Mouse (Mus musculus): ENCODE measurements around the gene Acot11.
"Not testable (repeated sequence)": the region's sequence is repeated elsewhere in the genome, so short reads cannot be mapped to it uniquely, and the experiment has no call there.

Gene Acot11

DNA sequence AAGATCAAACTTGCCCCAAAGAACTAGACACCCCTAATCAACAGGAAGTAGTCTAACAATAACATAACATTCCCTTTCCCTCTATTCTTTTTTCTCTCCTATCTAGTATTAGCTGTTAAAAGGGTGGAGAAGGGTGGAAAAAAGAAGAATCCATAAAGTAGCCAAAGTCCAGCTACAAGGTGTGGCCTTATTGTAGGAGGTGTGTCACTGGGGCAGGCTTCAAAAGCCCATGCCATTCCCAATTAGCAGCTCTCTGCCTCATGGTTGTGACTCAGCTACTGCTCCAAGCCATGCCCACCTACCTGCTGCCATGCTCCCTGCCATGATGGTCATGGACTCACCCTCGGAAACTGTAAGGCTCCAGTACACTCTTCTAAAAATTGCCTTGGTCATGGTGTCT is 32.2 kb downstream of the Acot11 start:
- no peak for DNase-seq

- no peak for DNase-seq
Measured at GRCm38 (mm10) chr4:106769306-106769705, 35.5 kb downstream of the Acot11 start.

GRCm38 (mm10) chr4:106764166-106764565 is 40.6 kb downstream of the Acot11 start:
- no peak for DNase-seq

GRCm38 (mm10) chr4:106751726-106752125 is 53.1 kb downstream of the Acot11 start:
- no peak for DNase-seq

GRCm38 (mm10) chr4:106749699-106750098 is 55.1 kb downstream of the Acot11 start:
- peak; percentile 35 for DNase-seq

GRCm38 (mm10) chr4:106747001-106747580 is 57.7 kb downstream of the Acot11 start:
- DNase-seq = no peak

DNA sequence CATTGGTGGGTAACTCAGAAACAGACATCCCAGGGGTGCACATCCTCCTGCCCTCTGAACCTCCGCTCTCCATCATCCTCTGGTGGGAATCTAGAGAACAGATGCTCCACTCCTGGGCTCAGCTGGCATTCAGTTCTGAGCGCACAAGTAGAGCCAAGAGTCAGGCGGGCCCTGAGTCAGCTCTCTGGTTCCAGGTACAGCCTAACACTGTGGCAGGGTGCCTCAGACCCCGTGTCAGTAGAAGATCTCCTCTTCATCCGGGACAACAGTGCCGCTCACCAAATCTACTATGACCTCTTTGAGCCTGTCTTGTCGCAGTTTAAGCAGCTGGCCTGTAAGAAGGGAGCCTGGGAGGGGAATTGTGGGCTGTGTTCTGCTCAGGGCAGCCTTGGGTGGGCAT is 58.9 kb downstream of the Acot11 start:
- DNase-seq = no peak

DNA sequence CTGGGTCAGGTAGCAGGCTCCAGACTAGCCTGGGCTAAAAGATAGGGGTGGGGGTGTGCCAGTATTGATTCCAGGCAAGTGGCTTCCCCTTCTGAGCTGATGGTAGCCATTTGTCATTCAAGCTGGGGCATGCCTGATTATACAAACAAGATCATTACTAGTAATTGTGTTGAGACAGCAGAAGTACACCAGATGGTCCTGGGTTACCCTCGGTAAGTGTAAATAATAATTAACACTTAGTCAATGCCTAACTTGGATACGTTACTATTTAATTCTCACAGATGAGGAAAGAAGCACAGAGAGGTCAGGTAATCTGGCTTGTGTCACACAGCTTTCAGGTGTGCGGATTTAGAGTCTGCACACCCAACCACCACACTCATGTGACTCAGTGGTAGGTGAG is 66.9 kb downstream of the Acot11 start:
- DNase-seq = peak; percentile 42

- not testable (repeated sequence) for DNase-seq
Measured at GRCm38 (mm10) chr4:106736884-106737283, 67.9 kb downstream of the Acot11 start.

GRCm38 (mm10) chr4:106733636-106734035 is 71.2 kb downstream of the Acot11 start, which contains the start of gene Fam151a:
Gene Fam151a, plus strand, starts transcription at chr4:106733889.
- peak; percentile 71 for DNase-seq

- DNase-seq = peak; percentile 72
Measured at GRCm38 (mm10) chr4:106730814-106731213, 74.0 kb downstream of the Acot11 start, which contains the start of gene Mroh7. Gene Mroh7, minus strand, starts transcription at chr4:106730925.

- peak; percentile 59 for DNase-seq
Measured at GRCm38 (mm10) chr4:106720631-106721030, 84.2 kb downstream of the Acot11 start.

GRCm38 (mm10) chr4:106713622-106714021 is 91.2 kb downstream of the Acot11 start:
- DNase-seq = no peak

GRCm38 (mm10) chr4:106708408-106708807 is 96.4 kb downstream of the Acot11 start:
- DNase-seq = peak; percentile 82

DNA sequence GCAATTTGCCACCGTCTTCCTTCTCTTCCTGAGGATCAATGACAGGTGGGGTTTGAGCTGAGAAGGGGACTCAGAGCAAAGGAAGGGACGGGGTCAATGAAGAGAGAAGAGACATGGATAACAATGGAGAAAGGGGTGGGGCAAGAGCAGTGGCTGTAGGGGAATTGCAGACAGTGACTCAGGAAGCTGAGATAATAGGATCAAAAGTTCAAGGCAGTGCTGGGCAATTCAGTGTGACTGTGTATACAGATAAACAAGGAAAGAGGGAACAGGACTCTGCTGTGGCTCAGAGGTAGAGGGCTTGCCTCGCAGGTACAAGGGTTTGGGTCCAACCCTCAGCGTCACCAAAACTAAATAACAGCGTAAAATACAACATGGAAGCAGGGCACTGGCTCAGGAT is 96.8 kb downstream of the Acot11 start:
- no peak for DNase-seq

DNA sequence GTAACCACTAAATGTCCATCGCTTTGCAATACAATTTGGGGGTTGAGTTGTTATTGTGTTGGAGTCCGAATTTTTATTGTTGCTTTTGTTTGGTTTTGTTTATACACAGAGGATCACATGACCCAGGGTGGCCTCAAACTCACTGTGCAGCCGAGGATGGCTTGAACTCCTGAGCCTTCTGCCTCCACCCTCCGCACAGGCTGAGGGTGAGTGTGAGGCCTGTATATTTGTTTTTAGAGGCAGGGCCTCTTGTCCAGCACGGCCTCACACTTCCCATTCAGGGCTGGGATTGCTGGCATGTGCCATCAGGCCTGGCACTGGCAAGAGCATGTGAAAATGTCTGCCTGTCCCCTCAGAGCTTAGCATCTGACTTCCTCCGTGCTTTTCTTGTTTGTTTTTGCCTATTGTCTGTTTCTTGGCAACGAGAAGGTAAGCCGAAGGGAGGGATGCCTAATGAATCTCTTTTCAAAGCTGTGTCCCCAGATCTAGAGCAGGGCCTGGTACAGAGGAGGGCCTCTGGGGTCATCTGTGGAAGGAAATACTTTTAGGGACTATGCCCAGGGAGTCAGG is 99.6 kb downstream of the Acot11 start:
- DNase-seq = no peak

- DNase-seq = peak; percentile 32
Measured at GRCm38 (mm10) chr4:106704416-106704815, 100.4 kb downstream of the Acot11 start.

DNA sequence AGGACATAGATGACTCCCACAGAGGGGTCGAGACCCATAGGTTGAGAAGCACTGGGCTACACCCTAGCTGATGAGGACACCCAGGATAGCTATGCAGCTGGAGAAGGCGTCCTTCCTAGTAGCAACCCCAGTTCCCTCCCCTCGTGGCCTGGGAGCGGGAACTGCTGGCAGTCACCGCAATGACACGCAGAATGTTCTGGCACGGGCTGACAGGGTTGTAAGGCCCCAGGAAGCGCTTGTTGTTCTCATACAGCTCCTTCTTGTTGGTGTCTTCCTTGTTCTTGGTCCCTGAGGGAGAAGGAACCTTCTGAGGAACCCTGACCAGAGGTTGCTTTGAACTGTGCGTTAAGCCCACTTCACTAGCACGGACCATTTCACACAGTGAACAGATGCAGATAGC is 100.8 kb downstream of the Acot11 start:
- DNase-seq = peak; percentile 7

GRCm38 (mm10) chr4:106700798-106701197 is 104.0 kb downstream of the Acot11 start:
- no peak for DNase-seq

DNA sequence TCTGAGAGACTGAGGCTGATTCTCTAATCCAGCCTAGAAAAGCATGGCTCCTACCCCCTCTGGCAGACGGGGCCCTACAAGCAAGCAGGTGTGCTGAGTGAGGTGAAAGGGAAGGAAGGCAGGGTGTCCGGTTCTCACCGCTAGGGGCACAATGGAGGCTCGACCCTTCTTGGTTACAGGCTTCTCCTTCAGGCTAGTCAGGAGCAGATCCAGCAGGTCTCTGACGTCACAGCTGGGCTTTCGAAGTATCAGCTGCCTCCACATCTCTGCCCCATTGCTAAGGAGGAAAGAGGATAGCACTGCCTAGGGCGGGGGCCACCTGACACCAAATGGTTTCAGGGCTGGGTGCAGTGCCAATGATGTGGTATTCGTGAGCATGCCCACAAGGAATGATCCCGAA is 104.8 kb downstream of the Acot11 start:
- DNase-seq = peak; percentile 40

Measured in kidney, adult 18-20 months (tissue).